Mouse (Mus musculus) mesoderm, embryonic 11.5 days (tissue): ENCODE data around the gene Psg19.

Experiments used
- DNase-seq: peaks from one replicate; pipeline ENCODE4 v3.0.0-alpha.2; 2012; ENCODE audit warnings: low read depth, low spot score

The Psg19 gene

GRCm38 (mm10) chr7:18746189-18746860 is 52.0 kb downstream of the Psg19 start:
- DNase-seq, result peak; percentile 43
